Mouse (Mus musculus): ENCODE results near the gene Hmgcr.

Gene Hmgcr

GRCm38 (mm10) chr13:96670406-96671077 lies at the start of gene Hmgcr:
Gene Hmgcr, minus strand, starts transcription at chr13:96670936.
- peak; percentile 93 for DNase-seq (ENCODE audit: low spot score)

- DNase-seq (ENCODE audit: low spot score) = no peak
These were observed 49.3 kb upstream of the Hmgcr start for GRCm38 (mm10) chr13:96720003-96720402.

DNA sequence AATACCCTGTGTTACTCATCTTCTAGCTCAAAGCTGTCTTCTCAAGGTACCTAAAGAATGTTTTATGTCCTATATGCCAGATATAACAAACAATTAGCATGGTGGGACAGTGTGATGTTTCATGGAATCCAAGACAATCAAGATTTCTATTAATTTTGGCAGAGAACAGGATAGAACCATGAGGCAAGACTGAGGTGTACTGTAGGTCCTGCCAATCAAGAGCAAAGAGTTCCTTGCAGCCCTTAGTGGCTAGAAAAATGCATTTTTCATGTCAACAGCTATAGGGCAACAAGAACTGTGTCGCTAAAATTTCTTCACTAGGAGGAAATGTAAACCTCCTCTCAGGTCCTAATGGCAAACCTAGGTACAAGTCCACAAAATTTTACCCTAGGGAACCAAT lies 47.1 kb upstream of the Hmgcr start:
- DNase-seq (ENCODE audit: low spot score) = no peak

DNA sequence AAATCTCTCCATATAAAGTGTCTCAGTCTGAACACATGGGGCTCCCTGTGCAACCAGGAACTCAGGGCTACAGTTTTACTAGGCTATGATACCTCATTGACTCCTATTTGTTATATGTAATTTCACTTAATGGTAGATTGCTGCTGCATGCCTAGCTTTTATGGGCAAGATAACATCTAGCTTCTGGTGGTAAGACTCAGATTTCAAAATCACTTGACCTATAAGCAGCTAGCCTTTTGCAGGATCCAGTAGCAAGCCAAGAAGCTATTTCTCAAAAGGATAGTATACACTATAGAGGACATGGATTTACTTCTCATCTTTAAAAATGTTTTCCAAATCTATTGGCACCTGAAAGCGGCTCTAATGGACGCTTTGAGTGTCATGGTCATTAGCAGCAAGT lies 45.6 kb upstream of the Hmgcr start:
- DNase-seq (ENCODE audit: low spot score) = no peak

- DNase-seq (ENCODE audit: low spot score) = no peak
These were observed 38.8 kb upstream of the Hmgcr start for GRCm38 (mm10) chr13:96709269-96710233.

- no peak for DNase-seq (ENCODE audit: low spot score)
These were observed 32.0 kb upstream of the Hmgcr start for GRCm38 (mm10) chr13:96702567-96703278.

- DNase-seq (ENCODE audit: low spot score) = peak; percentile 41
These were observed 27.3 kb upstream of the Hmgcr start for GRCm38 (mm10) chr13:96697805-96698586.

DNA sequence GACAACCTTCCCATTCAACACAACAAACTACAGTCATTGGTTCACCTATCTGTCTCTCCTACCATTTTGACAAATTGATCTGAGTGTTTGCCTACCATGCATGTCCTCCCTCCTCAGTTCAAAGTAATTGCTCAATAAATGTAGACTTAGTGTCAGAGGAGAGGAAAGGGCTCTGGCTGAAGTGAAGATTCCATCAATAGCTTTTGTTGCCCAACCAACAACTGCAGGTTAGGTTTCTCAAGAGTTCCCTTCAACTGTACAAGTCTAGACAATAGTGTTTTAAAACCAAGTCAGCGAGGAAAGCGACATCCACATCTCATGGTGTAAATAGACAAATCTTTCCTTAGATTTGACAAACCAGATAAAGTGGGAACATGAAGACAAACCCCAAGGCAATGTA lies 24.7 kb upstream of the Hmgcr start:
- no peak for DNase-seq (ENCODE audit: low spot score)

DNA sequence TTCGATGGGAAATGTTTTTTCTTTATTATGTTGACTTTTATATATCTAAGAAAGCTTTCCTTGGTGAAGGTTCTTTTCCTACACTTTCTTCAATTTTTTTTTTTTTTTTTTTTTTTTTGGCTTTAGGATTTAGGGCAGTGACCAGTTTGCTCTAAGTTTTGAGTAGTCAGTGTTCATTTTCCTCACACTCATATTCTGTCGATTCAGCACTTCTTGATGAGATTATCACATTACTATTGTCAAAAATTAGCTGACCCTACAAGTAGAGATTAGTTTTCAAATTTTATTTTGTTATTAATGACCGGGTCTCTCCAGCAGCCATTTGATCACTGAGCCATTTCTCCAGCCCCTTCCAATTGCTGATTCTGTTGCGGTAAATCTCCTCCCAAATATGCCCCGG lies 19.2 kb upstream of the Hmgcr start:
- no peak for DNase-seq (ENCODE audit: low spot score)

DNA sequence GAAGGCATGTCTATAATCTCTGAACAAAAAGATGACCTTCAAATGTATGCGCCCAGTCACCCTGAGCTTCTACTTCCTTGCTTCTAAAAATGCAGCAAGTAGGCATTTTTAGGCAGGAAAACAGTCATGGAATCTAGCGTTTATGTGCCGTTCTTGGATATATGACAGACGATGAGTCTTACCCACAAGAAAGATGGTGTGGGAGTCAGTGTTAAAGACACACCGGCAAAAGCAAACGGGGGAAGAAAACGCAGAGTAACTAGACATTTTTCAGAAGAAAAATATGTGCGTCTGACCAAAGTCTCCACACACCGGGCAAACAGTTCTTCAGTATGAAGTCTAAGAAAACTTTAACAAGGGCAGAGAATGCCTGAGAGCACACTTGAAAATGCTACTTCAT lies 16.5 kb upstream of the Hmgcr start:
- DNase-seq (ENCODE audit: low spot score) = no peak

DNA sequence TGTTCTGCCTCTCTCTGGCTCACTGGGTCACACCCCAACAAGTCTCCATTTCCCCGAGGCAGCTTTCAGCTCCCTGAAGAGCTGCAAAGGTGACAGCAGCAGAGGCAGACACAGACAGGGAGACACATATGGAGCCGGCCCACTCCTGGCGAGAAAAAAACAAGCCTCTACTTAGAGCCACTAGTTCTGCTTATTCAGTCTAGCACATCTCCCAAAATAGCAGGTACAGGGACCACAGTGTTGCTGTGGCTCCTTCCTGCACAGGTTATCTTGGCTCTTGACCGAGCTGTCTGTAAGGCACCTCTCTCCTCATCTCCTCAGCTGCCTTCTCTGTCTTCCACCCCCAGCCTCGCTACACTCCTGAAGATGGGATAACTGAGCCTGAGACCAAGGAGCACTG lies 14.0 kb upstream of the Hmgcr start:
- no peak for DNase-seq (ENCODE audit: low spot score)

DNA sequence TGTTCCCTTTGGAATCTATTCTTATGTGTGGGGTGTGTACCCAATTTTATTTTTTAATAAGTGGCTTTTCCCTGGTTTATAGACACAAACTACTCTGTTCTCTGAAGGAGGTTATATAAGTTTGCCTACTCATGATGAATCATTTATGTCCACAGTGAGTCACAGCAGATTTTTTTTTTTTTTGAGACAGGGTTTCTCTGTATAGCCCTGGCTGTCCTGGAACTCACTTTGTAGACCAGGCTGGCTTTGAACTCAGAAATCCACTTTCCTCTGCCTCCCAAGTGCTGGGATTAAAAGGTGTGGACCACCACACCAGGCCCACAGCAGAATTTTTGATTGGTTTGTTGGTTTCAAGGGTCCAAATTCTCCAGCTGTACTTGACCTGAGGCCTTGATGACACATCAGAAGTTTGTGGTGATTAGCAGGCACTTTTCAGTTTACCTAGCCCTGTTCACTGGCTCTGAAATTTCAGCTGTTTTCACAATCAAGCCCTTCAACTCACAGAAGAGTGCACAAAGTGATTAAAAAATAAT lies 10.4 kb upstream of the Hmgcr start:
- DNase-seq (ENCODE audit: low spot score) = no peak

DNA sequence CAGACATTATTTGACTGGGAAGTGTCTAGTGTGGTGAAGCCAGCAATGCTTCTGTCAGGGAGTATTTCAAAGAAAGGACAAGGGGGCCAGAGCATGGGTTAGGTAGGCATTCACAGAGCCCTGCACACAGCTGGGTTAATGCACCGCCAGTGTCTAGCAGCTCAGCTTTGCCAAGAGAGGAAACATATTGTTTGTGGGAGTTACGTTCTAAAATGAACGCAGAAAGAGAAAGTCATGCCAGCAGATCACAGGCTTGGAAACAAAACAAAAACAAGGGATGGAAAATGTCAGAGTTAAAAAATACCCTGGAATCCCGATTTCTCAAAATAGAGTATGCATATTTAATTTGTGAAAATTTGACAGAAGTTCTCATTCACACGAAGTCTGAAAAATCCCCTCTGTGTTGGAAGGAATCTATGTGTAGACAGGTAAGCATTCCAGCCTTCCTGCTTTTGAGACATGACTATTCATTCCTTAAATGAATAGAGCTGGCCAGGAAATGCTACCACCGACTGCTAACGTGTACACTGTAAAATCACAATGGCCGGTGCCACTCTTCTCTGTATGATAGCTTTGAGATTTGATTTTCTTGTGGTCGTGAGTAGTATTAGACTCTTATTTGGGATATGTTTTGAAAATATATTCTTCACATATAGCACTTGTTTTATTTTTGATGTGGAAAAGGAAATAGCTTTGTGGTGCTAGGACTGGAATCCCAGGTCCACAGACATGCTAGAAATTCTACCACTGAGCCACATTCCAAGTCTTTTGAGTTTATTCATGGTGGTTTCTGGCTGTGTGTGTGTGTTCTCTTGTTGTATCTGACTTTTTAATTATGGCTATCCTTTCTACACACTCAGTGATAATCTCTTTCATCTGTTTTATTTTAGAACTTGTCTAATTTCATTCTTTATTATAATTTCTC lies 9.7 kb upstream of the Hmgcr start:
- DNase-seq (ENCODE audit: low spot score) = no peak

DNA sequence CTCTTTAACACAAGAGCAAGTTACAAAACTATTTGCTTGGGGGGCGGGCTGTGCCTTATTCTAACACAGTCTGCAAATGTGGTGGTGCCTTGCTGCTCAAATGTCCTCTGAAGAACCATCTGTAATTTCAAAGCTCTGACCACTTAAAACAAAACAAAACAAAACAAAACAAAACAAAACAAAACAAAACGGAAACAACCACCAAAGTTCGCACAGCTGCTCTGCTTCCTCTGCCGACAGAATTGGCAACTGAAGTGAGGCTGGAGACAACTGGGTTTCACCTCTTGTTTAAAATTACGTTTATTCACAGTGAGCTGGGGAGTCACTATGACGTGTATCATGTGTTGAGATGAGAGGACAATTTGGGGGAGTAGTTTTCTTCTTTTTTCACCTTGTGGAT lies 7.9 kb upstream of the Hmgcr start:
- DNase-seq (ENCODE audit: low spot score) = no peak

DNA sequence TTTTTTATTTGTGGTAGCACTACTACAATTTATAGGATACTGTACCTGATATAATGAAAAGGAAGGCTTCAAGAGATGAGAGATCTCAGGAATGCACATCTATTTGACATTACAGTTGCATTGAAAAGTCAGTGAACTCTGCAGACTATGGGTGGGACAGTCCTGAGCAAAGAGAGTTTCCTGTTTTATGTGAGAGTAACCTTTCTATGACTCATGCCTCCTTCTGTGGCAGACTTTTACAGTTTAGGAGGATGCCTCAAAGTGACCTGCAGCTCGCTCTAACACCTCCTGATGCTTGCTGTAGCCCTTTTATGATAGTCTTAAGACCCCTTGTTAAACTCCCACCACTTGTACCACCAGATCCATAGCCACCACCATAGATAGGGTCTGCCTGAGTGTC lies 6.3 kb upstream of the Hmgcr start:
- no peak for DNase-seq (ENCODE audit: low spot score)

DNA sequence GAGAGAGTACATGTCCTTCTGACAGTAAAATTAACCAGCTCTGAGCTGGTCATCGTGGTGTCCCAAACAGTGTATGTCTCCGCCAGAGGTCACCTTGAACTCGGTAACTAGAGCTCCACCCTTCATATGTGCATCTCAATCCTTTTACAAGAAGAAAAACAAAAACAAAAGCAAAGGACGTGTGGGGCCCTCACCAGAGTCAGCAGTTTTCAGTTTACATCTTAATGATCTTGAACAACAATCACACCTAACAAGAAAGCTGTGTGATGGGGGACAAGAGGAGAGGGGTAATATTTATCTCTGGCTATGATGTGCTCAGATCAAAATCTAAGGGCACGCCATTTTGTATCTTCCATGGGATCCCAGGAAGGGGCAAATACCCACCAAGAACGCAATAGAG lies 5.0 kb upstream of the Hmgcr start:
- DNase-seq (ENCODE audit: low spot score) = no peak

DNA sequence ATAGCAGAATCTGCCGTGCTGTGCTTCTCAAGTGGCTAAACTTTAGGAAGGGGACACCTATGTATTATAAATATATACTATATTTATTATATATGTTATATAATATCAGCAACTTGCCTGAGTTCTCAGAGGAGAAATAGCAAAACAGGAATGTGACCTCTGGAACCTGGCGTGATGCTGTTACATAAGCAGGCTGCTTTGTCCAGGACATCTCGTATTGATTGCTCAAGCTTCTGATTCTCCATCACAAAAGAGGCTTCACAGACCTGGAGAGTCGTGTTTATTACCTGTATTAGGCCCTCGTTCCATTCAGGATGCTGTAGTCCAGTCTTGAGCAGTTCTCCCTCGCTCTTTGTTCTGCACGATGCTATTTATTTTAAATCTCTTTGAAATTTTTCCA lies 3.1 kb upstream of the Hmgcr start:
- DNase-seq (ENCODE audit: low spot score) = no peak

GRCm38 (mm10) chr13:96672276-96672675 lies 1.5 kb upstream of the Hmgcr start:
- DNase-seq (ENCODE audit: low spot score) = no peak

DNA sequence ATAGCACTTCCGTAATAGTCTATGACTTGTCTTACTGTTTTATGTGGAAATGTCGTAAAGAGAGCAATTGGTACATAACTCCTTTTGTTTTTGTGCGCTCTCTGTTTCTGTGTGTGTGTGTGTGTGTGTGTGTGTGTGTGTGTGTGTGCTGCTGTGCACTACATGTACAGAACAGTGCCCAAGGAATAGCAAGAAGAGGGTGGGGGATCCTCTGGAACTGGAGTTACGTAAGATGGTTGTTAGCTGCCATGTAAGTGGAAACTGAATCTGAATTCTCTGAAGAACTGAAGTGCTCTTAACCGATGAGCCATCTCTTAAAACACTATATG lies 1.1 kb upstream of the Hmgcr start:
- no peak for DNase-seq (ENCODE audit: low spot score)

DNA sequence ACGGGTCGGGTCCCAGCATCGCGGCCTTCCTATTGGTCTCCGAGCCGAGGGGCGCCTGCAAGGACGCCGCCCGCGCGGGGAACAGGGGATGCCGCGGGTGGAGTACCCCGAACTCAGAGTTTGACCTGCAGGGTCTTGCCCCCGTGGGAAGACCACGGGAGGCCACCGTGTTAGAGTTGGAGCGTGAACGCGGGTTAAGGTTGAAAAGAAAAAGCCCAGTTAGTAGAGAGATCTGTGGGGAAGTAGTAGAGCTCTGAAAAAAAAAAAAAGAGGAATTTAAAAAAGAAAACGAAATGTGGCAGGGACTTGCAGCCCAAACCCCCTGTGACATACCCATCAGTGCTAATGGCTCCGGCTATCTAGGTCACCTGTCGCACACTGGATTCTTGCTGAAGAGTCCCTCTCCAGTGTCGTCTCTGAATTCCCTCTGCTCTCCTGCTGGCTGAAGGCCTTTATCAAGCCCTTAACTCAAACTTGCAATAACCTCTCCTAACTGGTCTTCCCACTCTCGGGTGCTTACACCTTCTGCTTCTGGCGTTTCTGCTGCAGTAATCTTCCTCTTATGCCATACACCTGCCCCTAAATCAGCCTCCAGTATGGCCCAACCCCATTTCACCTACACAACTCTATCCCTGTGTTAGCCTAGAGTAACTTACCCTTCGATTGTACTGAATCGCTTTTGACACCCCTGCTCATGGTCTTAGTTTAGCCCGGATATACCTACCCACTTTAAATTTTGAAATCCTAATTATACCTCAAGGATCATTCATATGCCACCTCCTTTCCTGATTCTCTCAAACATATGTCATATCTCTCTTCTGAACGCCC lies 556 bp upstream of the Hmgcr start:
- DNase-seq (ENCODE audit: low spot score) = no peak

Data from spleen, adult 12 weeks (tissue).